Mouse (Mus musculus): ENCODE results near the gene Mical3. TPM values are rescaled to one million over a fixed set of nuclear protein-coding genes. Genes with fewer than 3 reads are reported as not detected.

Gene Mical3
- polyA plus RNA-seq, 1 experiment from 2014 or later, result 27.4 TPM

- peaks cover 3% of the 10 kb centered on the region for H3K27me3 ChIP-seq (ENCODE audit: control insufficient read depth, insufficient read depth, low read length)
- H3K9me3 ChIP-seq (ENCODE audit: control insufficient read depth, low read length), result no peaks in the 10 kb centered on the region
- WGBS, result 52% methylated on average over 3 of the region's 3 CpGs
- no peak overlapping the region for H3K4me3 ChIP-seq (ENCODE audit: low read depth, low read length)
- H3K36me3 ChIP-seq (ENCODE audit: control insufficient read depth, insufficient read depth, low read length), result no peaks in the 10 kb centered on the region
- no peak overlapping the region for H3K4me2 ChIP-seq (replicated peaks; ENCODE audit: low read depth, low read length)
- no peak overlapping the region for H3K9ac ChIP-seq (ENCODE audit: low read depth, low read length)
- H3K4me1 ChIP-seq (replicated peaks; ENCODE audit: control insufficient read depth, insufficient read depth, low read length), result no peaks in the 10 kb centered on the region
- ATAC-seq (ENCODE audit: low FRiP score), result no peak
- no peak for DNase-seq (ENCODE audit: low spot score)
- no peak overlapping the region for H3K27ac ChIP-seq (ENCODE audit: low read depth, low read length)
Observed at GRCm38 (mm10) chr6:121127726-121128125, 3.1 kb downstream of the Mical3 start.

- Histone ChIP-seq H3K4me3 (ENCODE audit: low read depth, low read length) (no peak overlapping the region), H3K9ac (ENCODE audit: low read depth, low read length) (no peak overlapping the region), H3K9me3 (ENCODE audit: control insufficient read depth, low read length) (no peaks in the 10 kb centered on the region), H3K27me3 (ENCODE audit: control insufficient read depth, insufficient read depth, low read length) (peaks cover 2% of the 10 kb centered on the region; the same call in 1 of the 2 replicates), H3K4me1 (replicated peaks; ENCODE audit: control insufficient read depth, insufficient read depth, low read length) (no peaks in the 10 kb centered on the region), H3K27ac (ENCODE audit: low read depth, low read length) (no peak overlapping the region), H3K4me2 (replicated peaks; ENCODE audit: low read depth, low read length) (no peak overlapping the region), H3K36me3 (ENCODE audit: control insufficient read depth, insufficient read depth, low read length) (no peaks in the 10 kb centered on the region)
- no peak for DNase-seq (ENCODE audit: low spot score)
- WGBS, result 87% methylated on average over 5 of the region's 5 CpGs
- ATAC-seq (ENCODE audit: low FRiP score), result no peak
Observed at GRCm38 (mm10) chr6:121126202-121126601, 4.6 kb downstream of the Mical3 start.

GRCm38 (mm10) chr6:121122739-121123241, 8.0 kb downstream of the Mical3 start:
- ATAC-seq (ENCODE audit: low FRiP score) (no peak), DNase-seq (ENCODE audit: low spot score) (no peak)
- H3K9ac ChIP-seq (ENCODE audit: low read depth, low read length), result no peak overlapping the region
- H3K9me3 ChIP-seq (ENCODE audit: control insufficient read depth, low read length), result no peaks in the 10 kb centered on the region
- no peaks in the 10 kb centered on the region for H3K36me3 ChIP-seq (ENCODE audit: control insufficient read depth, insufficient read depth, low read length)
- no peak overlapping the region for H3K27ac ChIP-seq (ENCODE audit: low read depth, low read length)
- no peak overlapping the region for H3K4me2 ChIP-seq (replicated peaks; ENCODE audit: low read depth, low read length)
- 69% methylated on average over 5 of the region's 5 CpGs for WGBS
- H3K4me1 ChIP-seq (replicated peaks; ENCODE audit: control insufficient read depth, insufficient read depth, low read length), result no peaks in the 10 kb centered on the region
- no peaks in the 10 kb centered on the region for H3K27me3 ChIP-seq (ENCODE audit: control insufficient read depth, insufficient read depth, low read length)
- no peak overlapping the region for H3K4me3 ChIP-seq (ENCODE audit: low read depth, low read length)

- Histone ChIP-seq H3K36me3 (ENCODE audit: control insufficient read depth, insufficient read depth, low read length) (no peaks in the 10 kb centered on the region), H3K9ac (ENCODE audit: low read depth, low read length) (no peak overlapping the region), H3K27ac (ENCODE audit: low read depth, low read length) (no peak overlapping the region), H3K9me3 (ENCODE audit: control insufficient read depth, low read length) (no peaks in the 10 kb centered on the region), H3K27me3 (ENCODE audit: control insufficient read depth, insufficient read depth, low read length) (no peaks in the 10 kb centered on the region), H3K4me2 (replicated peaks; ENCODE audit: low read depth, low read length) (no peak overlapping the region), H3K4me1 (replicated peaks; ENCODE audit: control insufficient read depth, insufficient read depth, low read length) (no peaks in the 10 kb centered on the region), H3K4me3 (ENCODE audit: low read depth, low read length) (no peak overlapping the region)
- DNase-seq (ENCODE audit: low spot score) (no peak), ATAC-seq (ENCODE audit: low FRiP score) (no peak)
- 24% methylated on average over 7 of the region's 7 CpGs for WGBS
Observed at GRCm38 (mm10) chr6:121120776-121121175, 10.0 kb downstream of the Mical3 start.

GRCm38 (mm10) chr6:121117971-121118755, 12.6 kb downstream of the Mical3 start:
- 84% methylated on average over 15 of the region's 15 CpGs for WGBS
- Histone ChIP-seq H3K27ac (ENCODE audit: low read depth, low read length) (no peak overlapping the region), H3K4me2 (replicated peaks; ENCODE audit: low read depth, low read length) (no peak overlapping the region), H3K9me3 (ENCODE audit: control insufficient read depth, low read length) (no peaks in the 10 kb centered on the region), H3K4me3 (ENCODE audit: low read depth, low read length) (no peak overlapping the region), H3K4me1 (replicated peaks; ENCODE audit: control insufficient read depth, insufficient read depth, low read length) (no peaks in the 10 kb centered on the region), H3K9ac (ENCODE audit: low read depth, low read length) (no peak overlapping the region), H3K27me3 (ENCODE audit: control insufficient read depth, insufficient read depth, low read length) (no peaks in the 10 kb centered on the region), H3K36me3 (ENCODE audit: control insufficient read depth, insufficient read depth, low read length) (no peaks in the 10 kb centered on the region)
- ATAC-seq (ENCODE audit: low FRiP score) (no peak), DNase-seq (ENCODE audit: low spot score) (no peak)

GRCm38 (mm10) chr6:121117142-121117541, 13.7 kb downstream of the Mical3 start:
- WGBS, result 74% methylated on average over 4 of the region's 4 CpGs
- H3K9ac ChIP-seq (ENCODE audit: low read depth, low read length), result no peak overlapping the region
- H3K27ac ChIP-seq (ENCODE audit: low read depth, low read length), result no peak overlapping the region
- H3K36me3 ChIP-seq (ENCODE audit: control insufficient read depth, insufficient read depth, low read length), result no peaks in the 10 kb centered on the region
- no peak for DNase-seq (ENCODE audit: low spot score)
- ATAC-seq (ENCODE audit: low FRiP score), result no peak
- H3K4me2 ChIP-seq (replicated peaks; ENCODE audit: low read depth, low read length), result no peak overlapping the region
- H3K4me1 ChIP-seq (replicated peaks; ENCODE audit: control insufficient read depth, insufficient read depth, low read length), result no peaks in the 10 kb centered on the region
- no peaks in the 10 kb centered on the region for H3K27me3 ChIP-seq (ENCODE audit: control insufficient read depth, insufficient read depth, low read length)
- no peak overlapping the region for H3K4me3 ChIP-seq (ENCODE audit: low read depth, low read length)
- H3K9me3 ChIP-seq (ENCODE audit: control insufficient read depth, low read length), result no peaks in the 10 kb centered on the region

- no peak overlapping the region for H3K9ac ChIP-seq (ENCODE audit: low read depth, low read length)
- H3K27ac ChIP-seq (ENCODE audit: low read depth, low read length), result no peak overlapping the region
- no peak for DNase-seq (ENCODE audit: low spot score)
- no peaks in the 10 kb centered on the region for H3K36me3 ChIP-seq (ENCODE audit: control insufficient read depth, insufficient read depth, low read length)
- ATAC-seq (ENCODE audit: low FRiP score), result no peak
- H3K4me3 ChIP-seq (ENCODE audit: low read depth, low read length), result no peak overlapping the region
- no peaks in the 10 kb centered on the region for H3K27me3 ChIP-seq (ENCODE audit: control insufficient read depth, insufficient read depth, low read length)
- no peaks in the 10 kb centered on the region for H3K9me3 ChIP-seq (ENCODE audit: control insufficient read depth, low read length)
- 64% methylated on average over 10 of the region's 10 CpGs for WGBS
- H3K4me2 ChIP-seq (replicated peaks; ENCODE audit: low read depth, low read length), result no peak overlapping the region
- H3K4me1 ChIP-seq (replicated peaks; ENCODE audit: control insufficient read depth, insufficient read depth, low read length), result no peaks in the 10 kb centered on the region
Observed at GRCm38 (mm10) chr6:121116434-121116833, 14.4 kb downstream of the Mical3 start.

GRCm38 (mm10) chr6:121111448-121112055, 19.2 kb downstream of the Mical3 start:
- no peak for ATAC-seq (ENCODE audit: low FRiP score)
- Histone ChIP-seq H3K9ac (ENCODE audit: low read depth, low read length) (no peak overlapping the region), H3K27ac (ENCODE audit: low read depth, low read length) (no peak overlapping the region), H3K4me1 (replicated peaks; ENCODE audit: control insufficient read depth, insufficient read depth, low read length) (peaks cover 6% of the 10 kb centered on the region), H3K27me3 (ENCODE audit: control insufficient read depth, insufficient read depth, low read length) (no peaks in the 10 kb centered on the region), H3K4me2 (replicated peaks; ENCODE audit: low read depth, low read length) (no peak overlapping the region), H3K9me3 (ENCODE audit: control insufficient read depth, low read length) (no peaks in the 10 kb centered on the region), H3K4me3 (ENCODE audit: low read depth, low read length) (no peak overlapping the region), H3K36me3 (ENCODE audit: control insufficient read depth, insufficient read depth, low read length) (no peaks in the 10 kb centered on the region)
- WGBS, result 63% methylated on average over 10 of the region's 10 CpGs
- no peak for DNase-seq (ENCODE audit: low spot score)

Measured in hindbrain, embryonic 11.5 days (tissue).